Mouse (Mus musculus): ENCODE measurements at regions not wholly inside any gene's neighbourhood (a gene's known extent, or its start where the extent isn't known, plus 50 kb on each side); places are given as distances from the start of the nearest gene placed in this dataset.

DNA sequence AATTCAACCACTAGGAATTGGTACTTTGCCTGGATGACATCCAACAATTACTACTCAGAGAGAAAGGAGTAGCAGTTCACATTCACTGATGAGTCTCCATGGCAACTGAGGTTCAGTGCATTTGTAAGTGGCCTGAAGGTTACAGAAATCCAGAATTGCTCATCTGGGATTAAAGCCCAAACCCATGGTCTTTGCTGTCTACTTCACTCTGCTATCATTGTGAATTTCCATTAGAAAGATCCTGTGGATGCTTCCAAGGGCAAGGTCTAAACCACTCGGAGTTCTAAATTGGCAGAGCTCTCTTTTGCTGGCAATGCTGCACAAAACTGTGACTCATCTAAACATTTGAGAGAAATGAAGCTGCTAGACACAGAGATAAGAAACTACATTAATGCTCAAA, 319.9 kb upstream of the Tbl1x start:
- DNase-seq (ENCODE audit: low read depth, low spot score): peak; percentile 13

DNA sequence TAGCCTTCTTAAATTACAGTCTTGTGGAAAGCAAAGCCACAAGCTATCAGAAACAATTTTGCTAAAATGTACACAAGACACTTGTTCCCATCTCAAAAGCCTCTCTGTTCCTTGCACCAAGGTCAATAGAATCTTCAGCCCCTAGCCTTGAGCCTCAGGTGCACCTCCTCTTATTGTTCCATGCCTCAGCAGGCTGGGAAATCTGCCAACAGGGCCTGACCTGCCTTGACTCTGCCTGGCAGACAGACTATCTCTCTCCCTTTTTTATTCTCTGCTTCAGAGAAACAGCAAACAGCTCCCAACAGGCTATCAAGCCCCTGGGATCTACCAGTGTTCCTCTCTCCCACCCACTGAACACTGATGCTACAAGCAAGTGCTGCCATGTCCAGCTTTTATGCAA, 302.1 kb upstream of the Tbl1x start:
- no peak for DNase-seq (ENCODE audit: low read depth, low spot score)

DNA sequence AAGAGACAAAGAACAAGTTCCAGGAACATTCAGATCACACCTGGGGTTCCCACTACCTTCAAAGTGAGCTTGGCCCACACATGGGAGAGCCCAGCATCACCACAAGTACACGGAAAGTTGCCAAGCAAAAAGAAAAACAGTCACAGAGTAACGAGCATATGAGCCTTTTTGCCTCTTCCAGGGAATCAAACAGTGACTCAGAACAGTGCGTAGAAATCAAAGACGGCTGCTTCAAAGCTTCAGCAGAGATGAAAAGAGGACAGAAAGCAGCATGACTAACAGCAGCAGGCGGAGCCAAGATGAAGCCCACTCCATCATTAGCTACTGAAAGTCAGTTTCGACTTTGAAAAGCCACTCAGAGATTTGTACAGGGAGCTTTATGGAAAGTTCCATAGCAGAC, 291.5 kb upstream of the Tbl1x start:
- DNase-seq (ENCODE audit: low read depth, low spot score): peak; percentile 26
